Mouse (Mus musculus): Measurements from ENCODE around the gene Col9a3. TPM values are rescaled to one million over a fixed set of nuclear protein-coding genes. Genes with fewer than 3 reads are reported as not detected.

Col9a3 gene
- polyA plus RNA-seq, 1 experiment, result 1.6 TPM

DNA sequence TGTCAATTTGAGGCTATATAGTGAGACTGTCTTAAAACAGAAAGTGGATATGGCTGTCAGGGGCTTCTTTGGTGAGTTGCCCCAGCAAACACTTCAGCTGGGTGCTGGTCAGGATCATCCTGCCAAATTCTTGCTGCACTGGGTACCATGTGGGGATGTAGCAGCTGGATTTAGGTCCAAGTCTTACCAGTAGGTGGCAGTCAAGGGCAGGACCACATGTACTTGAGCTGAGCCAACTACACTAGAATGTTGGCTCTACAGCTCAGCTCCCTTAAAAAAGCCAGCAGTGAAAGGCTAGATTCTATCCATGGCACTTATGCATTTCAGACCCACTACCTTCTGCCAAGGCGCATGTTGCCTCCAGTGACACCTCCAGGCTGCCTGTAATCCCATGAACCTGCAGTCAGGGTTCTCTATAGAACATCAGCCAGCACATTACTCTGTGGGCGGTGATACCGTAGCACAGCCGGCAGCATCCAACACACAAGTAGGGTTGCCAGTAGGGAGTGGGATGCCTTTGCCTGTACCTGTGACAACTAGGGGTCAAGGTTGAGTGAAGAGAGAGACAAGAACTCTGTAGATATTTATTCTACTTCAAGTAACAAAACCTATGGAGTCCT is 59.9 kb downstream of the Col9a3 start:
- peak; percentile 53 for DNase-seq
- WGBS, result 73% methylated on average over 4 of the region's 4 CpGs
- H3K4me3 ChIP-seq (replicated peaks; ENCODE audit: extremely low read depth, low read depth, low read length), result no peak overlapping the region
- TF ChIP-seq CTCF (IDR thresholded peaks at IDR 0.05; ENCODE audit: insufficient read depth, low read length), result peak; percentile 81
- no peak for TF ChIP-seq POLR2A (IDR thresholded peaks at IDR 0.05; ENCODE audit: borderline replicate concordance, extremely low read depth, low read depth, low read length)
- no peaks in the 10 kb centered on the region for H3K4me1 ChIP-seq (ENCODE audit: control insufficient read depth, insufficient read depth, low read length)

- TF ChIP-seq CTCF (IDR thresholded peaks at IDR 0.05; ENCODE audit: insufficient read depth, low read length) (no peak), POLR2A (IDR thresholded peaks at IDR 0.05; ENCODE audit: borderline replicate concordance, extremely low read depth, low read depth, low read length) (no peak)
- DNase-seq, result no peak
- WGBS, result 90% methylated on average over 5 of the region's 5 CpGs
- H3K4me1 ChIP-seq (ENCODE audit: control insufficient read depth, insufficient read depth, low read length), result no peaks in the 10 kb centered on the region
- H3K4me3 ChIP-seq (replicated peaks; ENCODE audit: extremely low read depth, low read depth, low read length), result no peak overlapping the region
Observed at GRCm38 (mm10) chr2:180658381-180658780, 60.8 kb downstream of the Col9a3 start.

GRCm38 (mm10) chr2:180659353-180660150 is 62.0 kb downstream of the Col9a3 start:
- no peak for DNase-seq
- no peak overlapping the region for H3K4me3 ChIP-seq (replicated peaks; ENCODE audit: extremely low read depth, low read depth, low read length)
- 42% methylated on average over 42 of the region's 42 CpGs for WGBS
- TF ChIP-seq POLR2A (IDR thresholded peaks at IDR 0.05; ENCODE audit: borderline replicate concordance, extremely low read depth, low read depth, low read length) (no peak), CTCF (IDR thresholded peaks at IDR 0.05; ENCODE audit: insufficient read depth, low read length) (no peak)
- H3K4me1 ChIP-seq (ENCODE audit: control insufficient read depth, insufficient read depth, low read length), result no peaks in the 10 kb centered on the region

- WGBS, result 89% methylated on average over 5 of the region's 5 CpGs
- Histone ChIP-seq H3K4me3 (replicated peaks; ENCODE audit: extremely low read depth, low read depth, low read length) (no peak overlapping the region), H3K4me1 (ENCODE audit: control insufficient read depth, insufficient read depth, low read length) (no peaks in the 10 kb centered on the region)
- TF ChIP-seq CTCF (IDR thresholded peaks at IDR 0.05; ENCODE audit: insufficient read depth, low read length), result no peak
- TF ChIP-seq POLR2A (IDR thresholded peaks at IDR 0.05; ENCODE audit: borderline replicate concordance, extremely low read depth, low read depth, low read length), result no peak
- no peak for DNase-seq
Observed at GRCm38 (mm10) chr2:180660521-180660920, 62.9 kb downstream of the Col9a3 start.

DNA sequence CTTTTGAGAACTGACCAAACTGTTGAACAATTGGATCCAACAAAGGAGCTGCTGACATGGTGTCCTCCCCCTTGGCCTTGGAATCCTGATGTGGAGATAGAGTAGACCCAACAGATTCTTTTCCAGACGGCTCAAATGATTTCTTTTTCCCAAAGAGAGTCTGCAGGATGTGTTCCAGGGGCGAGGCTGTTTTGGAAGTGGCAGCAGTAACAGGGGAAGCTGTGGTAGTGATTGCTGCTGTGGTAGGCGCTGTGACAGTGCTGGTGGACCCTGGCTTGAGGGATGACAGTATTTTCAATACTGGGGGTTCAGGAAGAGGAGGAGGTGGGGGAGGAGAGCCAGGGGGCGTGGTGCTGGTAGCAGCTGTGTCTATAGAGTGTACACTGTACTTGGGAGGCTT is 64.4 kb downstream of the Col9a3 start:
- TF ChIP-seq POLR2A (IDR thresholded peaks at IDR 0.05; ENCODE audit: borderline replicate concordance, extremely low read depth, low read depth, low read length) (no peak), CTCF (IDR thresholded peaks at IDR 0.05; ENCODE audit: insufficient read depth, low read length) (no peak)
- no peak for DNase-seq
- WGBS, result 72% methylated on average over 4 of the region's 4 CpGs
- Histone ChIP-seq H3K4me3 (replicated peaks; ENCODE audit: extremely low read depth, low read depth, low read length) (no peak overlapping the region), H3K4me1 (ENCODE audit: control insufficient read depth, insufficient read depth, low read length) (no peaks in the 10 kb centered on the region)

Other genes starting within 250 kb of the Col9a3 start
- gene Slco4a1, start 141.5 kb upstream of the Col9a3 start, polyA plus RNA-seq (2012; rRNA removed), result 4.9 and 6.2 TPM in 2 replicates
- gene Ntsr1, start 97.8 kb upstream of the Col9a3 start, polyA plus RNA-seq (2012; rRNA removed), result not detected in 2 replicates
- 25.4 and 27.6 TPM in 2 replicates for gene Mrgbp, start 16.5 kb upstream of the Col9a3 start, polyA plus RNA-seq (2012; rRNA removed)
- gene Ogfr, start 8.5 kb upstream of the Col9a3 start, polyA plus RNA-seq (2012; rRNA removed), result 36.2 and 37.7 TPM in 2 replicates
- gene Tcfl5, start 44.9 kb downstream of the Col9a3 start, polyA plus RNA-seq (2012; rRNA removed), result 0.05 TPM in 1 of 2 replicates, not detected in the other
- gene Dido1, start 112.2 kb downstream of the Col9a3 start, polyA plus RNA-seq (2012; rRNA removed), result 10.9 and 17.4 TPM in 2 replicates
- gene Gid8, start 112.3 kb downstream of the Col9a3 start, polyA plus RNA-seq (2012; rRNA removed), result 16.6 and 27.8 TPM in 2 replicates
- gene Slc17a9, start 127.5 kb downstream of the Col9a3 start, polyA plus RNA-seq (2012; rRNA removed), result 10.1 and 10.2 TPM in 2 replicates
- gene Bhlhe23, start 179.1 kb downstream of the Col9a3 start, polyA plus RNA-seq (2012; rRNA removed), result not detected in 2 replicates